Mouse (Mus musculus) C2C12 (cell line): ENCODE measurements around the gene Ddx41.

Experiments used
- CTCF ChIP-seq: IDR thresholded peaks from one replicate; pipeline ENCODE4 v1.5.1; 2011; ENCODE audit not compliant: control insufficient read depth, insufficient read depth, insufficient read length
- USF1 ChIP-seq: IDR thresholded peaks from one replicate; pipeline ENCODE4 v1.6.1; 2011; ENCODE audit warnings: low read depth, mild to moderate bottlenecking, control low read depth, moderate library complexity

- TF ChIP-seq USF1 (no peak), CTCF (no peak)
These were observed 25.0 kb downstream of the Ddx41 start for GRCm38 (mm10) chr13:55511492-55511861.
